Comparison of ENCODE assay signal across 8 mouse cellular contexts in the genomic region with DNA sequence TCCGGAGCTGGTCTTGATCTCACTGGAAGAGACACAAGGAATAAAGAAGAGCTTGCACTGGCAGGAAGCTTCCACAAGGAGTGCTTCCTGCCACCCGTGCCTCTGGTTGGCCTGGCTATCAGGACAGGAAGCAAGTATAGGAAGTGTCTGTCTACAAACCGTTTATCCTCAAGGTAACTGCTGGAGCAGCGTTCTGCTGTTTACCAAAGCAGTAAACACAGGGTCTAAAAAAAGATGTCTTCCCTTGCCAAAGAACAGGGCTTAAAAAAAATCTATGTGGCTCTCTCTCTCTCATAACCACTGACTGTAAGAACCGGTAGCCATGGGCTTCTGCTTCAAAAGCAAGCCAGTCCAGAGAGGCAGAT.
DNase-seq lines count a peak whose midpoint lies in the region; ATAC-seq and TF ChIP-seq lines count a peak whose summit lies in the region.

No protein-coding gene starts in this region.

- DNase-seq in heart, adult 11 months: peak; percentile 97
- DNase-seq in heart, postnatal 14 days: no peak
- peak; percentile 42 for DNase-seq in kidney, adult 18-20 months
- peak; percentile 70 for DNase-seq in lung, postnatal 0 days (ENCODE audit: low spot score)
- no peak for DNase-seq in cerebellum, adult 18-20 months
- DNase-seq in frontal cortex, adult 2 months (ENCODE audit: extremely low spot score in 1 of 2, low spot score in 1 of 2): no peak
- DNase-seq in c-Kit-positive CD71-positive TER-119-positive erythroid progenitor cells, embryonic 14.5 days (ENCODE audit: low spot score): no peak

- no peak overlapping the region for H3K9ac ChIP-seq in lung, postnatal 0 days (replicated peaks; ENCODE audit: low read depth)

- peak; percentile 55 for TF ChIP-seq CTCF in lung, postnatal 0 days (IDR thresholded peaks at IDR 0.05)

- H3K27me3 ChIP-seq in lung, postnatal 0 days (replicated peaks; ENCODE audit: insufficient read depth, low read length): no peaks in the 10 kb centered on the region

- no peaks in the 10 kb centered on the region for H3K9me3 ChIP-seq in lung, postnatal 0 days (ENCODE audit: low read length)

- 35% methylated on average over 5 of the region's 5 CpGs for WGBS in lung, postnatal 0 days

- H3K4me2 ChIP-seq in lung, postnatal 0 days (replicated peaks; ENCODE audit: low read depth, low read length): no peak overlapping the region; the same call in 1 of the 2 replicates

- H3K4me3 ChIP-seq in lung, postnatal 0 days (ENCODE audit: low read depth, low read length): no peak overlapping the region

- ATAC-seq in CD4-positive, CD25-positive, alpha-beta regulatory T cell, adult 4 months: peak; percentile 60
- ATAC-seq in lung, postnatal 0 days: peak; percentile 81

- 0 out of 2 replicates have a peak, but pooled peaks cover 3% of the 10 kb centered on the region for H3K4me1 ChIP-seq in lung, postnatal 0 days (ENCODE audit: insufficient read depth, low read depth, low read length)

- no peaks in the 10 kb centered on the region for H3K36me3 ChIP-seq in lung, postnatal 0 days (ENCODE audit: insufficient read depth, low read length)

- intact Hi-C loops in heart, postnatal 14 days (cut with DNase I): loop anchor here (5.0 kb wide), 1 partner anchor 47 kb away; no protein-coding TSS in a partner anchor

- peak; percentile 94 for TF ChIP-seq EP300 in lung, postnatal 0 days (IDR thresholded peaks at IDR 0.05)

- H3K27ac ChIP-seq in lung, postnatal 0 days (ENCODE audit: low read length): peak overlapping the region; percentile 17; the same call in 1 of the 2 replicates

Comparison
In these comparisons a context has a peak if more than half of its experiments do, and no peak if none do; other contexts are left out.
1. DNase-seq: peak in heart, adult 11 months (single experiment), kidney, adult 18-20 months (single experiment) and lung, postnatal 0 days (single experiment); none in heart, postnatal 14 days (0 of 2), cerebellum, adult 18-20 months (0 of 2), frontal cortex, adult 2 months (0 of 2) and c-Kit-positive CD71-positive TER-119-positive erythroid progenitor cells, embryonic 14.5 days (single experiment).